Mouse (Mus musculus) spleen, adult 2 months (tissue): ENCODE measurements around the gene Fyttd1. TPM values are rescaled to one million over a fixed set of nuclear protein-coding genes. Genes with fewer than 3 reads are reported as not detected.
A peak's percentile ranks its signal among the peaks of the same experiment; 100 is the strongest.

ENCODE experiments used
- DNase-seq, 2 experiments: peaks; one replicate each; pipeline versions ENCODE4 v3.0.0 to v3.0.0-alpha.2; 2012 to 2021; ENCODE audit warnings: low spot score in 2 of 2, low read depth in 1 of 2
- H3K27ac ChIP-seq: fragments of 200-500 bp; 2 replicates; pipeline ENCODE4 v1.5.1; 2012; ENCODE audit warnings: low read length, inconsistent platforms; ENCODE audit not compliant: insufficient read depth
- H3K27me3 ChIP-seq: fragments of 200-500 bp; 2 replicates; pipeline ENCODE4 v1.6.1; 2012; ENCODE audit warnings: mild to moderate bottlenecking, moderate library complexity, low read length, inconsistent platforms; ENCODE audit not compliant: control insufficient read depth, insufficient read depth
- H3K36me3 ChIP-seq: fragments of 200-500 bp; 2 replicates; pipeline ENCODE4 v1.6.1; 2012; ENCODE audit warnings: mild to moderate bottlenecking, low read length, inconsistent platforms; ENCODE audit not compliant: control insufficient read depth, insufficient read depth
- H3K4me1 ChIP-seq: fragments of 200-500 bp; 2 replicates; pipeline ENCODE4 v1.6.1; 2011; ENCODE audit warnings: inconsistent platforms; ENCODE audit not compliant: control insufficient read depth, insufficient read depth, insufficient read length
- H3K4me3 ChIP-seq: fragments of 200-500 bp; 2 replicates; pipeline ENCODE4 v1.5.1; 2011; ENCODE audit warnings: mild to moderate bottlenecking, inconsistent platforms; ENCODE audit not compliant: insufficient read depth, insufficient read length; ENCODE audit errors: extremely low read depth
- CTCF ChIP-seq: fragments of 200-500 bp; IDR thresholded peaks from 2 replicates; pipeline ENCODE4 v1.5.1; 2011; ENCODE audit warnings: mild to moderate bottlenecking, inconsistent platforms; ENCODE audit not compliant: insufficient read depth, insufficient read length, insufficient replicate concordance; ENCODE audit errors: extremely low read depth
- POLR2A ChIP-seq: fragments of 200-500 bp; IDR thresholded peaks from 2 replicates; pipeline ENCODE4 v1.6.1; 2011; ENCODE audit warnings: low read depth, low read length, inconsistent platforms
- WGBS: fragments of 180-500 bp; shearing (Covaris S2); methylation state at CpG from one replicate; pipeline ENCODE4 v1.1.7; 2018; 5-methylcytosine and 5-hydroxymethylcytosine counted together
- polyA plus RNA-seq: library from polyadenylated mRNA; depleted of rRNA; stranded (reverse); fragments of >200 nt; gene quantifications from 2 replicates; pipeline ENCODE4 v1.2.3, GENCODE M21; 2012

The Fyttd1 gene
- polyA plus RNA-seq, 1 experiment, result 4.1 TPM

- peak overlapping the region; percentile 55 for H3K27ac ChIP-seq
These were observed 23.2 kb upstream of the Fyttd1 start for GRCm38 (mm10) chr16:32854050-32854571.

GRCm38 (mm10) chr16:32856751-32857150 is 20.5 kb upstream of the Fyttd1 start:
- Histone ChIP-seq H3K27me3 (no peaks in the 10 kb centered on the region), H3K4me1 (no peaks in the 10 kb centered on the region; the same call in 1 of the 2 replicates), H3K36me3 (peaks cover 23% of the 10 kb centered on the region), H3K4me3 (no peak overlapping the region), H3K27ac (no peak overlapping the region)
- DNase-seq, result no peak
- WGBS, result 84% methylated on average over 3 of the region's 3 CpGs
- TF ChIP-seq POLR2A (no peak), CTCF (no peak)

More at GRCm38 (mm10) chr16:32854050-32854571, 23.2 kb upstream of the Fyttd1 start:
- WGBS, result 48% methylated on average over 2 of the region's 2 CpGs
- H3K4me1 ChIP-seq, result no peaks in the 10 kb centered on the region; the same call in 1 of the 2 replicates
- no peaks in the 10 kb centered on the region for H3K27me3 ChIP-seq
- peaks cover 23% of the 10 kb centered on the region for H3K36me3 ChIP-seq
- no peak for TF ChIP-seq POLR2A
- TF ChIP-seq CTCF, result no peak
- DNase-seq, result no peak
- no peak overlapping the region for H3K4me3 ChIP-seq

GRCm38 (mm10) chr16:32858356-32858755 is 18.9 kb upstream of the Fyttd1 start:
- no peak for TF ChIP-seq CTCF
- no peak for TF ChIP-seq POLR2A
- H3K27ac ChIP-seq, result no peak overlapping the region
- DNase-seq, result no peak
- 82% methylated on average over 4 of the region's 4 CpGs for WGBS
- no peaks in the 10 kb centered on the region for H3K27me3 ChIP-seq
- H3K4me3 ChIP-seq, result no peak overlapping the region
- no peaks in the 10 kb centered on the region; the same call in 1 of the 2 replicates for H3K4me1 ChIP-seq
- peaks cover 22% of the 10 kb centered on the region for H3K36me3 ChIP-seq

- TF ChIP-seq CTCF, result no peak
- TF ChIP-seq POLR2A, result no peak
- no peak for DNase-seq
- peaks cover 18% of the 10 kb centered on the region for H3K36me3 ChIP-seq
- 79% methylated on average over 12 of the region's 12 CpGs for WGBS
- no peak overlapping the region for H3K4me3 ChIP-seq
- H3K4me1 ChIP-seq, result no peaks in the 10 kb centered on the region; the same call in 1 of the 2 replicates
- peak overlapping the region; percentile 23; the same call in 1 of the 2 replicates for H3K27ac ChIP-seq
- no peaks in the 10 kb centered on the region for H3K27me3 ChIP-seq
These were observed 18.3 kb upstream of the Fyttd1 start for GRCm38 (mm10) chr16:32858771-32859636.

GRCm38 (mm10) chr16:32861813-32862385 is 15.4 kb upstream of the Fyttd1 start:
- peak in 1 of 2 experiments; percentile 35 for DNase-seq
- H3K4me1 ChIP-seq, result peaks cover 10% of the 10 kb centered on the region; the same call in 1 of the 2 replicates
- no peaks in the 10 kb centered on the region for H3K27me3 ChIP-seq
- WGBS, result 53% methylated on average over 3 of the region's 3 CpGs
- H3K4me3 ChIP-seq, result no peak overlapping the region
- H3K36me3 ChIP-seq, result peaks cover 10% of the 10 kb centered on the region
- no peak for TF ChIP-seq CTCF
- TF ChIP-seq POLR2A, result no peak
- H3K27ac ChIP-seq, result no peak overlapping the region

- peaks cover 5% of the 10 kb centered on the region for H3K36me3 ChIP-seq
- no peaks in the 10 kb centered on the region for H3K27me3 ChIP-seq
- peaks cover 10% of the 10 kb centered on the region; the same call in 1 of the 2 replicates for H3K4me1 ChIP-seq
- peak overlapping the region; percentile 16; the same call in 1 of the 2 replicates for H3K4me3 ChIP-seq
- DNase-seq, result peak in 1 of 2 experiments; percentile 32
- TF ChIP-seq CTCF (no peak), POLR2A (no peak)
- peak overlapping the region; percentile 86 for H3K27ac ChIP-seq
- 33% methylated on average over 4 of the region's 4 CpGs for WGBS
These were observed 11.9 kb upstream of the Fyttd1 start for GRCm38 (mm10) chr16:32865401-32865800.
